Mouse (Mus musculus) cerebellum, adult 11-12 months (tissue): ENCODE data around the gene Lrfn2.

Experiments used
- DNase-seq: peaks from one replicate; pipeline ENCODE4 v3.0.0; 2022

The Lrfn2 gene

GRCm38 (mm10) chr17:48971296-48971695, 39.1 kb downstream of the Lrfn2 start:
- no peak for DNase-seq

GRCm38 (mm10) chr17:48972866-48973265, 40.7 kb downstream of the Lrfn2 start:
- no peak for DNase-seq

- no peak for DNase-seq
These were observed 41.2 kb downstream of the Lrfn2 start for GRCm38 (mm10) chr17:48973394-48973793.

GRCm38 (mm10) chr17:48975055-48975454, 42.9 kb downstream of the Lrfn2 start:
- DNase-seq: no peak

- DNase-seq: no peak
These were observed 44.4 kb downstream of the Lrfn2 start for GRCm38 (mm10) chr17:48976611-48977022.

GRCm38 (mm10) chr17:48995256-48995993, 63.2 kb downstream of the Lrfn2 start:
- DNase-seq: no peak

GRCm38 (mm10) chr17:48999463-49000227, 67.5 kb downstream of the Lrfn2 start:
- DNase-seq: no peak

- DNase-seq: no peak
These were observed 77.3 kb downstream of the Lrfn2 start for GRCm38 (mm10) chr17:49009384-49010073.

GRCm38 (mm10) chr17:49013876-49014600, 81.9 kb downstream of the Lrfn2 start:
- DNase-seq: no peak

- no peak for DNase-seq
These were observed 83.2 kb downstream of the Lrfn2 start for GRCm38 (mm10) chr17:49015368-49015767.

GRCm38 (mm10) chr17:49016229-49016628, 84.0 kb downstream of the Lrfn2 start:
- DNase-seq: no peak

- no peak for DNase-seq
These were observed 85.5 kb downstream of the Lrfn2 start for GRCm38 (mm10) chr17:49017438-49018415.

- DNase-seq: no peak
These were observed 86.8 kb downstream of the Lrfn2 start for GRCm38 (mm10) chr17:49018774-49019488.

GRCm38 (mm10) chr17:49029556-49030268, 97.5 kb downstream of the Lrfn2 start:
- no peak for DNase-seq

GRCm38 (mm10) chr17:49030269-49030615, 98.1 kb downstream of the Lrfn2 start:
- DNase-seq: no peak

- no peak for DNase-seq
These were observed 98.7 kb downstream of the Lrfn2 start for GRCm38 (mm10) chr17:49030841-49031240.

GRCm38 (mm10) chr17:49031790-49032189, 99.6 kb downstream of the Lrfn2 start:
- no peak for DNase-seq

GRCm38 (mm10) chr17:49033276-49033675, 101.1 kb downstream of the Lrfn2 start:
- DNase-seq: no peak

- DNase-seq: no peak
These were observed 101.6 kb downstream of the Lrfn2 start for GRCm38 (mm10) chr17:49033686-49034250.

GRCm38 (mm10) chr17:49035052-49035451, 102.9 kb downstream of the Lrfn2 start:
- DNase-seq: no peak
